Mouse (Mus musculus) liver, embryonic 14.5 days (tissue): ENCODE measurements around the gene Ntf3. TPM values are rescaled to one million over a fixed set of nuclear protein-coding genes. Genes with fewer than 3 reads are reported as not detected.

Experiments used
- ATAC-seq: fragments of 200-750 bp; cut with Nextera tagmentation; 2 replicates; pipeline ENCODE4 v1.8.0; 2017; ENCODE audit warnings: moderate number of reproducible peaks, mild to moderate bottlenecking, moderate library complexity; ENCODE audit not compliant: insufficient read depth
- DNase-seq, 3 experiments: peaks; one replicate each; pipeline ENCODE4 v3.0.0-alpha.2; 2012 to 2013; ENCODE audit warnings: low read depth in 3 of 3, low spot score in 3 of 3
- H3K27ac ChIP-seq: fragments of 300-500 bp; sonication (generic); 2 replicates; pipeline ENCODE4 v1.5.1; 2014; ENCODE audit warnings: moderate library complexity, mild to moderate bottlenecking, control low read depth, inconsistent platforms
- H3K27me3 ChIP-seq: fragments of 300-500 bp; sonication (generic); 2 replicates; pipeline ENCODE4 v1.6.1; 2014; ENCODE audit warnings: mild to moderate bottlenecking, low read length, moderate library complexity; ENCODE audit not compliant: control insufficient read depth, insufficient read depth
- H3K36me3 ChIP-seq: fragments of 300-500 bp; sonication (generic); replicated peaks from 2 replicates; pipeline ENCODE4 v1.6.1; 2014; ENCODE audit warnings: low read depth; ENCODE audit not compliant: control insufficient read depth, insufficient read depth
- H3K4me1 ChIP-seq, 2 experiments: fragments of 200-500 bp in 1 of 2; fragments of 300-500 bp in 1 of 2; sonication (generic) in 1 of 2; replicated peaks; 2 replicates each; pipeline ENCODE4 v1.6.1; 2012 to 2014; ENCODE audit warnings: antibody characterized with exemption in 1 of 2, inconsistent platforms in 1 of 2, low read length in 1 of 2; ENCODE audit not compliant: control insufficient read depth in 2 of 2, insufficient read depth in 2 of 2
- H3K4me2 ChIP-seq: fragments of 300-500 bp; sonication (generic); 2 replicates; pipeline ENCODE4 v1.6.1; 2014; ENCODE audit warnings: low read depth, mild to moderate bottlenecking, control low read depth, moderate library complexity
- H3K4me3 ChIP-seq, 2 experiments: fragments of 200-500 bp in 1 of 2; fragments of 300-500 bp in 1 of 2; sonication (generic) in 1 of 2; 2 replicates each; pipeline ENCODE4 v1.5.1; 2012 to 2014; ENCODE audit warnings: low read depth in 2 of 2, low read length in 2 of 2, mild to moderate bottlenecking in 2 of 2, control low read depth in 1 of 2, inconsistent platforms in 1 of 2, moderate library complexity in 1 of 2; ENCODE audit not compliant: insufficient read depth in 1 of 2
- H3K9ac ChIP-seq: fragments of 300-500 bp; sonication (generic); replicated peaks from 2 replicates; pipeline ENCODE4 v1.6.1; 2014; ENCODE audit warnings: mild to moderate bottlenecking, control low read depth, moderate library complexity
- H3K9me3 ChIP-seq: fragments of 300-500 bp; sonication (generic); 2 replicates; pipeline ENCODE4 v1.6.1; 2016; ENCODE audit warnings: low read length, mixed read lengths; ENCODE audit not compliant: control insufficient read depth
- CTCF ChIP-seq: IDR thresholded peaks from 2 replicates; pipeline ENCODE4 v1.5.1; 2016; ENCODE audit warnings: antibody characterized with exemption, low read depth, control low read depth
- EP300 ChIP-seq: IDR thresholded peaks from 2 replicates; pipeline ENCODE4 v1.6.1; 2016; ENCODE audit warnings: antibody characterized with exemption, low read depth
- WGBS: fragments of 180-500 bp; shearing (Covaris S2); extraction: QIAGEN DNeasy Blood & Tissue Kit; methylation state at CpG from one replicate; pipeline ENCODE4 v1.1.7; 2014; ENCODE audit not compliant: insufficient replicate concordance; 5-methylcytosine and 5-hydroxymethylcytosine counted together
- polyA plus RNA-seq, 2 experiments: library from polyadenylated mRNA; depleted of rRNA in 1 of 2; stranded (reverse) in 1 of 2; unstranded in 1 of 2; fragments of >200 nt; fragmentation: Nextera tagmentation in 1 of 2; extraction: Ambion mirVana in 1 of 2; gene quantifications; 2 replicates each; pipeline versions ENCODE4 v1.2.1 to v1.2.3; 2012 to 2014

The Ntf3 gene
- polyA plus RNA-seq, 2 experiments = 0.20 to 0.38 TPM

DNA sequence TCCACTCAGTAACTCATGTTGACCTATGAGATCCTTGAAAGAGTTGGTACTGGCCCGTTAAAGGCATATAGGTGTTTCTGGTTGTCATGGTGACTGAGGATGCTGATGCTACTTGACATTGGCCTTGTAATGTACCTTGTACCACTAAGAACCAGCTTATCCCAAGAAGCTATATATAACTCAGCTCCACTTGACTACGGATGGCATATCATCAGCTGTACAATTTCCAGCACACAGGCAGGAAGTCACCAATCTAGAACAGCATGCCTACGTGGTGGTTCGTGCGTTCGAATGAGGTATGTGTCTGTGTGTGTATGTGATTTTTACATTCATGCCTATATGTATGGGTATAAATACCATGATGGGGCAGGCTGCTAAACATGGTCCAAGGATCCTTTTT lies 25.7 kb downstream of the Ntf3 start:
- Histone ChIP-seq H3K27ac (no peak overlapping the region), H3K9ac (no peak overlapping the region), H3K36me3 (no peaks in the 10 kb centered on the region), H3K4me1 (no peaks in the 10 kb centered on the region), H3K4me3 (no peak overlapping the region), H3K27me3 (no peaks in the 10 kb centered on the region), H3K4me2 (no peak overlapping the region), H3K9me3 (no peaks in the 10 kb centered on the region)
- ATAC-seq (no peak), DNase-seq (no peak)
- WGBS = 55% methylated on average over 6 of the region's 6 CpGs
- TF ChIP-seq CTCF (no peak), EP300 (no peak)

DNA sequence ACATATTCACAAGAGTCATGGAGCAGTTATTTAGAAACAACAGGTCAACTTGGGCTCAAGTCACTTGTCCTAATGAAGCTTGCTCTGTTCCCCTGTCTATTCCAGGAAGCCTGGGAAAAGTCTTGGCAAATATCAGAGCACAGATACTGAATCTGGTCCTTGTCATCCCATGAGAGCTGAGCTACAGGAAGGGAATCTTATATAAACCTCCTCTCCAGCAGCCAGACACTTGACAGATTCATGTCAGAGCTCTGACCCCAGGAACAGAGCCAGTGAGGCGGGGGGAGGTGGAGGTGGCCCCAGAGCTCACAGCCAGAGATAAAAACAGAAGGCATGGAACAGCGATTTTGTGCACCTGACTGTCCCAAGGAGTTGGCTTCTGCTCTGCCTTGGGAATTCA lies 26.3 kb downstream of the Ntf3 start:
- 51% methylated on average over 2 of the region's 2 CpGs for WGBS

DNA sequence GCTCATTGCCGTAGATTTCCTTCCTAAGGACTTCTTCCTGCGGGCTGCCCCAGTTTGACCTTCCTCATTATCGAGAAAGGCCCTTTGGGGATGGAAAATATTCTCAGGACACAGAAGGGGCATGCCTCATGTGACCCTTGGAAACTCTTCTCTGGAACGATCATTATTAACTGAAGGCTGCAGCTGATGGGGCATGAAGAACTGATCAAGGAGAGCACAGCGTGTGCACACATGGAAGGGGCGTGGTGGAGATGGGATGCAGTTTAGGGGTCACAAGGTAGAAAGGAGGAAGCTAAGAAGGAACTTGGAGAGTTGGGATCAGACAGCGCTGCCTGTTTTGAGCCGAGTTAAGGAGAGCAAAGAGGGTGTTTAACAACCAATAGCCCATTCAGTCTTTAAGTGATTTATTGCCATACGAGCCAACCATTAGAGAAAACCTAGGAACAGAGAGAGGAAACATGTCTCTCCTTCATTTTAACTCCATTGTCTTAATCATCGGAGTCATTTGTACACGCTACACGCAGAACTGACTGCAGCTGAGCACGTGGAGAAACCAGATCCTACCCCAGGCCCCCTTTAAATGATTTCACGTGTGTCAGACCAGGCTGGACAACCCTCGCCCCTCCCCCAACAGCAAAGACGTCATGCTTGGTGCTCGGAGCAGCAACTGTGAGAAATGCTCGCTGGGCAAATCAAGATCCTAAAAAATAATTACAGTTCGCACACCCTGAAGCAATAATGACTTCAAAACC lies 32.4 kb downstream of the Ntf3 start:
- WGBS = 59% methylated on average over 19 of the region's 19 CpGs
- Histone ChIP-seq H3K27ac (no peak overlapping the region), H3K9me3 (no peaks in the 10 kb centered on the region), H3K36me3 (no peaks in the 10 kb centered on the region), H3K27me3 (no peaks in the 10 kb centered on the region), H3K4me3 (no peak overlapping the region), H3K4me1 (no peaks in the 10 kb centered on the region), H3K9ac (no peak overlapping the region), H3K4me2 (no peak overlapping the region)
- ATAC-seq = no peak
- no peak for TF ChIP-seq EP300
- TF ChIP-seq CTCF = no peak
- DNase-seq = no peak

More for the DNA sequence above, 26.3 kb downstream of the Ntf3 start:
- H3K27me3 ChIP-seq = no peaks in the 10 kb centered on the region
- DNase-seq = no peak
- H3K36me3 ChIP-seq = no peaks in the 10 kb centered on the region
- H3K9ac ChIP-seq = no peak overlapping the region
- TF ChIP-seq CTCF (no peak), EP300 (no peak)
- no peak overlapping the region for H3K4me2 ChIP-seq
- H3K4me3 ChIP-seq = no peak overlapping the region
- no peak for ATAC-seq
- H3K9me3 ChIP-seq = no peaks in the 10 kb centered on the region
- H3K27ac ChIP-seq = no peak overlapping the region
- H3K4me1 ChIP-seq = no peaks in the 10 kb centered on the region

DNA sequence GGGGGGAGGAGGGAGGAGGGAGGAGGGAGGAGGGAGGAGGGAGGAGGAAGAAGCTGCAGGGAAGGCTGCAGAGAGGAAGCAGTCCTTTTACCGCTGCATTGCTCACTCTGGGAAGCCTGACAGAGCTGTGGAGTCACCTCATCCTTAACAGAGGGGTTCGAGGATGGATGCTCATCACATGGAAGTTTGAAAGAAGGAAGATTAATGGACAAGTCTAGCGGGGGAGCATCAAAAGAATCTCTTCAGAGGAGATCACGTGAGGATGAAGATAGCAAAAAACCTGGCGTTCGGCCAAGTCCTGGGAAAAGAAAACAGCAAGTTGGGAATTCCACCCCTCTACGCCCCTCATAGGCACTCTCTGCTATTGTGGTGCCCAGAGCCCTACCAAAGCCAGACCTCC lies 38.5 kb downstream of the Ntf3 start:
- H3K4me1 ChIP-seq = no peaks in the 10 kb centered on the region
- H3K9ac ChIP-seq = no peak overlapping the region
- ATAC-seq (no peak), DNase-seq (no peak)
- no peaks in the 10 kb centered on the region for H3K9me3 ChIP-seq
- no peak for TF ChIP-seq CTCF
- TF ChIP-seq EP300 = no peak
- no peaks in the 10 kb centered on the region for H3K36me3 ChIP-seq
- H3K27ac ChIP-seq = no peak overlapping the region
- no peaks in the 10 kb centered on the region for H3K27me3 ChIP-seq
- no peak overlapping the region for H3K4me3 ChIP-seq
- H3K4me2 ChIP-seq = no peak overlapping the region
- 62% methylated on average over 7 of the region's 7 CpGs for WGBS

DNA sequence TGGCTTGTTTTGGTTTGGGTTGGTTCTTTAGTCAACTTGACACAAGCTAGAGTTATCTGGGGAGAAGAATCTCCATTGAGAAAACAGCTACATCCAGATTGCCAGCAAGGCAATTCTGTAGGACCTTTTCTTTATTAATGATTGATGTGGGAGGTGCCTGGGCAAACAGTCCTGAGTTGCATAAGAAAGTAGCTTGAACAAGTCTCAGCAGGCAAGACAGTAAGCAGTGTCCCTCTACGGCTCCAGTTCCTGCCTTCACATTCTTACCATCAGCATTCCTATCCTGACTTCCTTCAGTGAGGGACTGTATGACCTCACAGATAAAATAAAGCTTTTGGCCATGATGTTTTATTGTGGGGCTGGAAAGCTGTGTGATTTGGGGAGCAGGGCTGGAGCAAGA lies 48.5 kb downstream of the Ntf3 start:
- H3K4me1 ChIP-seq = no peaks in the 10 kb centered on the region
- no peaks in the 10 kb centered on the region for H3K27me3 ChIP-seq
- WGBS = 70% methylated on average over 1 of the region's 1 CpGs
- no peaks in the 10 kb centered on the region for H3K36me3 ChIP-seq
- H3K9me3 ChIP-seq = no peaks in the 10 kb centered on the region
- H3K27ac ChIP-seq = no peak overlapping the region
- no peak overlapping the region for H3K9ac ChIP-seq
- no peak overlapping the region for H3K4me2 ChIP-seq
- TF ChIP-seq CTCF = no peak
- no peak for TF ChIP-seq EP300
- H3K4me3 ChIP-seq = no peak overlapping the region
- ATAC-seq (no peak), DNase-seq (no peak)
